Mouse (Mus musculus): ENCODE data around the gene Phyh. TPM values are rescaled to one million over a fixed set of nuclear protein-coding genes. Genes with fewer than 3 reads are reported as not detected.

The Phyh gene
- polyA plus RNA-seq, 1 experiment from 2014 or later = 39.2 TPM

DNA sequence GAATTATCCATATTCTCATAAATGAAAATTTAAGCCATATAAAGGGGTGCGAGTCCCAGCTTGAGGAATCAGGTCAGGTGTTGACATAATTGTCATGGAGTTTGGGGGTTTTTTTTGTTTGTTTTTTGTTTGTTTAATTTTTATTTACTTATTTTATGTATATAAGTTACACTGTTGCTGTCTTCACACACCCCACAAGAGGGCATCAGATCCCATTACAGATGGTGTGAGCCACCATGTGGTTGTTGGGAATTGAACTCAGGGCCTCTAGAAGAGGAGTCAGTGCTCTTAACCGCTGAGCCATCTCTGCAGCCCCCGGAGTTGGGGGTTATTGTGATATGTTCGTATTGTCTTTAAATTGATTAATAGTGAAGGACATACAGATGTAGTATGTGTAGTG, 21.8 kb upstream of the Phyh start:
- no peaks in the 10 kb centered on the region for H3K4me1 ChIP-seq
- H3K4me3 ChIP-seq = no peak overlapping the region
- ATAC-seq = no peak
- peaks cover 96% of the 10 kb centered on the region for H3K36me3 ChIP-seq
- no peak overlapping the region for H3K27ac ChIP-seq
- H3K27me3 ChIP-seq (replicated peaks) = no peaks in the 10 kb centered on the region
- no peak overlapping the region for H3K9ac ChIP-seq
- WGBS (ENCODE audit: insufficient replicate concordance) = 85% methylated on average over 4 of the region's 4 CpGs
- no peaks in the 10 kb centered on the region for H3K9me3 ChIP-seq (replicated peaks)
- H3K4me2 ChIP-seq = no peak overlapping the region

DNA sequence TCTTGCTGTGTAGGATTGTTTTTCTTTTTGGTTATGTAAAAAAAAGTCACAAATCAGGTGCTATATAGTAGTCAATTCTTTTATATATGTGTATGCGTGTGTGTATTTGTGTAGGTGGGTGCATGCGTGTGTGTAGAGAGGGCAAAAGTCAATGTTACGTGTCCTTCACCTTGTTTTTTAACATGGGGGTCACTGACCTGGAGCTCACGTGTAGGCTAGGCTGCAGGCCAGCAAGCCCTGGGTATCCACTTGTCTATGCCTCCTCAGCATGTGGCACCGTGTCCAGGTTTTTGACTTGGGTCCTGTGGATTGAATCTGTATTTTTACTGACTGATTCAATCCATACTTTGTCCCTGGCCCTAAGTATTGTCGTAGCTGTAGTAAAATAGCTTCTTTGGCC, 18.2 kb upstream of the Phyh start:
- Histone ChIP-seq H3K4me1 (no peaks in the 10 kb centered on the region), H3K9me3 (replicated peaks) (no peaks in the 10 kb centered on the region), H3K36me3 (peaks cover 89% of the 10 kb centered on the region), H3K9ac (no peak overlapping the region), H3K4me3 (no peak overlapping the region), H3K27ac (no peak overlapping the region), H3K27me3 (replicated peaks) (no peaks in the 10 kb centered on the region), H3K4me2 (no peak overlapping the region)
- 91% methylated on average over 6 of the region's 6 CpGs for WGBS (ENCODE audit: insufficient replicate concordance)
- ATAC-seq = no peak

DNA sequence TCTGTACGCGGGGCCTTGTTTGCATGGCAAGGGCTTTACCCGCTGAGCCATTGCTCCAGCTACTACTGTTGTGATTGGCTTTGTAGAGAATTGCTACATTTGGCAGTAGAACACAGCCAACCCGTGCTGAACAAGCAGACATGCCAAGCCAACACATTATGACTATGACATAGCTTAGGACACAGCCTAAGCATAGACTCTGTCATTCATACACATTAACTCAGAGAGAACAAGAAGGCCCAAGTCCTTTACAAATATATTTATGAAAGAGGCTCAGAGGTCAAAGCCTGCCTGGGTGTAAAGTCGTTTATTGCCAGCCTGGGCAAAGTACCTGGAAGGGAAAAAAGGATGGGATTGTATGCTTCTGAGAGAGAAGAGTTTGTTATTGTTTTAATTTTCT, 16.5 kb upstream of the Phyh start:
- WGBS (ENCODE audit: insufficient replicate concordance) = 87% methylated on average over 5 of the region's 5 CpGs

GRCm38 (mm10) chr2:4907120-4907519, 11.7 kb upstream of the Phyh start:
- no peak overlapping the region for H3K27ac ChIP-seq
- no peaks in the 10 kb centered on the region for H3K9me3 ChIP-seq (replicated peaks)
- ATAC-seq = no peak

More for the DNA sequence above, 16.5 kb upstream of the Phyh start:
- no peaks in the 10 kb centered on the region for H3K9me3 ChIP-seq (replicated peaks)
- no peak for ATAC-seq
- no peak overlapping the region for H3K9ac ChIP-seq
- peaks cover under 1% of the 10 kb centered on the region; the same call in 1 of the 2 replicates for H3K4me1 ChIP-seq
- H3K4me3 ChIP-seq = no peak overlapping the region
- H3K27me3 ChIP-seq (replicated peaks) = no peaks in the 10 kb centered on the region
- no peak overlapping the region for H3K27ac ChIP-seq
- no peak overlapping the region for H3K4me2 ChIP-seq
- peaks cover 89% of the 10 kb centered on the region for H3K36me3 ChIP-seq

DNA sequence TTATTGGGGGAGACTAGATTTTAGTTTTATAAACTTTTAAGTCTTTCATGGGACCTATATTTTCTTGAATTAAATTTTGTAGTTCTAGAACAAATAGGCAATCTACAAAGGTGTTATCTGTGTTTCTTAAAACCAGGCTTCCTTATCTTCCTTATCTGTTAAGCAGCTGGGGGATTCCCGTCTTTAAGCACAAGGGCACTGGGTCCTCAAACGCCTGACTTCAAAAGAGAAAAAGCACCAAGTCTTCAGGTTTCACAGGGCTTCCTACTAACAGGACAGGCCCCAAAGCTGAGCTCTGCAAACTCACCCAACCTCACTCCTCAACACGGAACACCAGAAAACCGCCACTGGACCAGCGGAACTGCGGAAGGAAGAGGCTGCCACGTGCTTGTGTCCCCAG, 10.9 kb upstream of the Phyh start:
- WGBS (ENCODE audit: insufficient replicate concordance) = 42% methylated on average over 7 of the region's 7 CpGs
- no peak overlapping the region for H3K4me3 ChIP-seq
- H3K27me3 ChIP-seq (replicated peaks) = no peaks in the 10 kb centered on the region
- ATAC-seq = peak; percentile 62
- peaks cover 54% of the 10 kb centered on the region for H3K36me3 ChIP-seq
- peak overlapping the region; percentile 24 for H3K4me2 ChIP-seq
- H3K9me3 ChIP-seq (replicated peaks) = peaks cover 6% of the 10 kb centered on the region; the same call in 1 of the 2 replicates
- 0 out of 2 replicates have a peak overlapping the region, but pooled peaks have one; percentile 10 for H3K27ac ChIP-seq
- H3K4me1 ChIP-seq = peaks cover 13% of the 10 kb centered on the region
- no peak overlapping the region; the same call in 1 of the 2 replicates for H3K9ac ChIP-seq

More at GRCm38 (mm10) chr2:4907120-4907519, 11.7 kb upstream of the Phyh start:
- WGBS (ENCODE audit: insufficient replicate concordance) = 89% methylated on average over 6 of the region's 6 CpGs
- peaks cover 61% of the 10 kb centered on the region for H3K36me3 ChIP-seq
- H3K4me1 ChIP-seq = peaks cover 13% of the 10 kb centered on the region
- no peak overlapping the region for H3K4me2 ChIP-seq
- H3K27me3 ChIP-seq (replicated peaks) = no peaks in the 10 kb centered on the region
- no peak overlapping the region for H3K4me3 ChIP-seq
- H3K9ac ChIP-seq = no peak overlapping the region

DNA sequence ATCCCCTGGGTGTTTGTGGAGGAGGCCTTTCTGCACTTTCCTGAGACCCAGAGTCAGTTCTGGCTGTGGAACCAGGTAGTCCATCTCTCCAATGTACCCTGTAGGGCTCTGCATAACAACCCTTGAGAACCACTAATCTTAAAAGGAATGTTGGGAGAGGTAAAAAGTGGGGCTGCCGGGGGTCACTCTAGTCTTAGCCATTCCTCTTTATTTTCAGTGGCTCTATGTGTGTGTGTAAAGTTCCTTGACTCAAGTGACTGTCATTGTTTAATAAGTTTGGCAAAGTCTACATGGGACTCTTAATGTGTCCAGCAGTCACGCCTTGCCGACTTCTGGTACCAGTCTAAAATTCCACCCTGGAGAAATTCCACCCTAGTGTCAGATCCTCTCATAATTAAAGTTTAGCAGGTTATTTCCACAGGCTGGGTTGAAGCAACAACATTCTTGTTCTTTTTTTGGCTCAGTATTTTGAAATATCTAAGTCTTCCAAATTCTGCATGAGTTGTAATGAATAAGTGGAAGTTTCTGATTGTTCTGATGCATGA, 10.0 kb upstream of the Phyh start:
- Histone ChIP-seq H3K27me3 (replicated peaks) (no peaks in the 10 kb centered on the region), H3K9me3 (replicated peaks) (peaks cover 6% of the 10 kb centered on the region; the same call in 1 of the 2 replicates), H3K4me3 (no peak overlapping the region), H3K4me1 (peaks cover 14% of the 10 kb centered on the region), H3K4me2 (no peak overlapping the region), H3K9ac (no peak overlapping the region), H3K36me3 (peaks cover 52% of the 10 kb centered on the region), H3K27ac (no peak overlapping the region)
- ATAC-seq = no peak
- 86% methylated on average over 3 of the region's 3 CpGs for WGBS (ENCODE audit: insufficient replicate concordance)

DNA sequence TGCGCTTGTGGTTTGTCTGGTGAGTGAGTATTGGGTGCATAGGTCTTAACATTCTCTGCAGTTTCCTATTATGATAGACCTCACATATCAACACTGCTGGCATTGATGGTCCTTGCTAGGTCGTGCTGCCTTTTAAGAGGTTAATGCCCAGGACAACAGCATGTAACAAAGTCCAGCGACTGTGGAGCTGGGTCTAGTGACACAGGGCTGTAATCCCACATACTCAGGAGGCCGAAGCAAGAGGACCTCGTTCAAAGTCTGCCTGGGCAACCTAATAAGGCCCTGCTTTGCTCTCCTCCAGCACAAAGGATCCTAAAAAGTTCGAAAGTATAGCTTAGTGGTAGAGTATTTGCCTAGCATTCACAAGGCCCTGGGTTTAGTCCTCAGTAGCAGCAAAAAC, 8.9 kb upstream of the Phyh start:
- Histone ChIP-seq H3K4me1 (peaks cover 17% of the 10 kb centered on the region), H3K4me2 (no peak overlapping the region), H3K27ac (no peak overlapping the region), H3K9me3 (replicated peaks) (peaks cover 6% of the 10 kb centered on the region; the same call in 1 of the 2 replicates), H3K9ac (no peak overlapping the region), H3K36me3 (peaks cover 43% of the 10 kb centered on the region), H3K27me3 (replicated peaks) (no peaks in the 10 kb centered on the region), H3K4me3 (no peak overlapping the region)
- 65% methylated on average over 6 of the region's 6 CpGs for WGBS (ENCODE audit: insufficient replicate concordance)
- no peak for ATAC-seq

DNA sequence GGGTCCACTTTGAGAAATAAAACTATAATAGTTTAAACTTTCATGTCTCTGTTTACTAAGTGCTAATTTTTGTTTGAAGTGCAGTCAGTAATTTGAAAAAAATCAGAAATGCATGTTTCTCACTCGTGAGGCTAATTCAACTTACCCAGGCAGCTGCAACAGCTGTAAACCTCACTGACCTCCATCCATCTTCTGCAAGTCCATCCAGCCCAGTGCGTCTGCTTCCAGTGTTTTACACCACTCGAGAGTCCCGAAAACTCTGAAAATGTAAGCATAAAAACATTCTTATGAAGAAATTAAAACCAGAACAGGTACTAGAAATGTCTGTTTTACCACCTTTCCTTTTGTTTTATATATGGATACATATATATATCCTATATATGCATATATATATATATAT, 8.3 kb upstream of the Phyh start:
- no peak for ATAC-seq
- Histone ChIP-seq H3K36me3 (peaks cover 37% of the 10 kb centered on the region), H3K9ac (no peak overlapping the region), H3K27ac (no peak overlapping the region), H3K4me2 (no peak overlapping the region), H3K4me3 (no peak overlapping the region), H3K27me3 (replicated peaks) (no peaks in the 10 kb centered on the region), H3K4me1 (peaks cover 17% of the 10 kb centered on the region), H3K9me3 (replicated peaks) (peaks cover 6% of the 10 kb centered on the region; the same call in 1 of the 2 replicates)
- 70% methylated on average over 4 of the region's 4 CpGs for WGBS (ENCODE audit: insufficient replicate concordance)

DNA sequence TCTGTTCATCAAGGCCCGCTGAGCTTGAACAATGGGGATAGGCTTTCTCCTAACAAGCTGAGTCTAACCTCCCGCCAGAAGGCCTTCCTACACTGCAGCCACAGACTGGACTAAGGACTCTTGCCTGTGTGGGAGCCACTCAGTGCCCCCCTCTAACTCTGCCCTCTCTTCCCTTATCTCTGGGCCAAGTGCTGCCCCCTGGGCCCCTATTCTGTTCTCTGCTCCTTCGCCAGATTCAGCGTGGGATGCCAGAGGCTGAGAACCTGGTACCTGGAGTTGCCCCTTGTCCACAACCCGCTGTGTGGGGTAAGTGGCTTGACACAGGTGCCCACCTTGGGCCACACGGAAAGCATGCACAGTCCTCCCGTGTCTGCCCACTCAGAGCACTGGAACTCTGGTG, 4.9 kb upstream of the Phyh start:
- no peak for ATAC-seq

DNA sequence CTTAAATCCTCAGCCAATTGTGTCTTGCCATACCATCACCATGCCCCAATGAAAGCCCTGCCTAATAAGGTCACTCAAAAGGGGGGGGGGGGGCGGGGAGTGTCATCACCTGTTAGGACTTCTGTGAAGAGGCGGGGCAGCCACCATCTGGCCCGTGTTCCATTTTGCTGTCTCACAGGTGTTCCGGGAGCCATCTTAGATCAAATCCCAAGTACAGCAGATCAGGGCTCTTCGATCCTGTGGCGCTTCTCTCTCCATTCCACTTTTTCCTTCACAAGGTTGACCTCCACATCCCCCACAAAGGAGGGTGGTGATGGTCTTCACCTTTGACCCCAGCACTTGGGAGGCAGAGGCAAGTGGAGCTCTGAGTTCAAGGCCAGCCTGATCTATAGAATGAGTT, 2.8 kb upstream of the Phyh start:
- Histone ChIP-seq H3K4me1 (peaks cover 32% of the 10 kb centered on the region), H3K9ac (no peak overlapping the region), H3K27ac (no peak overlapping the region), H3K4me3 (no peak overlapping the region), H3K36me3 (no peaks in the 10 kb centered on the region), H3K27me3 (replicated peaks) (no peaks in the 10 kb centered on the region), H3K9me3 (replicated peaks) (peaks cover 6% of the 10 kb centered on the region; the same call in 1 of the 2 replicates), H3K4me2 (no peak overlapping the region)
- ATAC-seq = no peak
- 73% methylated on average over 6 of the region's 6 CpGs for WGBS (ENCODE audit: insufficient replicate concordance)

More for the DNA sequence above, 4.9 kb upstream of the Phyh start:
- Histone ChIP-seq H3K9me3 (replicated peaks) (peaks cover 6% of the 10 kb centered on the region; the same call in 1 of the 2 replicates), H3K4me3 (no peak overlapping the region), H3K27me3 (replicated peaks) (no peaks in the 10 kb centered on the region), H3K4me1 (peaks cover 26% of the 10 kb centered on the region), H3K9ac (no peak overlapping the region), H3K4me2 (no peak overlapping the region), H3K27ac (no peak overlapping the region), H3K36me3 (peaks cover 5% of the 10 kb centered on the region; the same call in 1 of the 2 replicates)
- WGBS (ENCODE audit: insufficient replicate concordance) = 70% methylated on average over 7 of the region's 7 CpGs

GRCm38 (mm10) chr2:4917326-4918021, 1.3 kb upstream of the Phyh start:
- no peak overlapping the region for H3K27ac ChIP-seq
- H3K36me3 ChIP-seq = no peaks in the 10 kb centered on the region
- H3K4me3 ChIP-seq = peak overlapping the region; percentile 22; the same call in 1 of the 2 replicates
- H3K9ac ChIP-seq = no peak overlapping the region
- peak overlapping the region; percentile 94 for H3K4me2 ChIP-seq
- H3K9me3 ChIP-seq (replicated peaks) = peaks cover 3% of the 10 kb centered on the region; the same call in 1 of the 2 replicates
- no peaks in the 10 kb centered on the region for H3K27me3 ChIP-seq (replicated peaks)
- 13% methylated on average over 8 of the region's 8 CpGs for WGBS (ENCODE audit: insufficient replicate concordance)
- peak; percentile 31; the same call in 1 of the 2 replicates for ATAC-seq
- H3K4me1 ChIP-seq = peaks cover 32% of the 10 kb centered on the region

DNA sequence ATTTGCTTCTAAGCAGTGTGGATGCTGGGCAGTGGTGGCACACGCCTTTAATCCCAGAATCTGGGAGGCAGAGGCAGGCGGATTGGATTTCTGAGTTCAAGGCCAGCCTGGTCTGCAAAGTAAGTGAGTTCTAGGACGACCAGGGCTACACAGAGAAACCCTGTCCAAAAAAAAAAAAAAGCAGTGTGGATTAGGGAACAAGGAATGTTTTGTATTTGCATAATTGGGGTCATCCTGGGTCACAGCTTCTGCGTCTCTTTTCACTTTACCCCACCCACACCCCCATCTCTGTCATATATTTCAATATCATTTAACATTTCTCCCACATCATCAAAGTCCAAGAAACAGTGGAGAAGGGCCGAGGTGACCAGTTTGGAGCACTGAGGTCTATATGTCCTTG, 2.2 kb downstream of the Phyh start:
- Histone ChIP-seq H3K9ac (no peak overlapping the region), H3K9me3 (replicated peaks) (peaks cover 4% of the 10 kb centered on the region; the same call in 1 of the 2 replicates), H3K27me3 (replicated peaks) (no peaks in the 10 kb centered on the region), H3K4me1 (peaks cover 28% of the 10 kb centered on the region), H3K4me2 (no peak overlapping the region), H3K36me3 (peaks cover 12% of the 10 kb centered on the region; the same call in 1 of the 2 replicates), H3K4me3 (no peak overlapping the region), H3K27ac (no peak overlapping the region)
- WGBS (ENCODE audit: insufficient replicate concordance) = 70% methylated on average over 5 of the region's 5 CpGs
- no peak for ATAC-seq

Measured in liver, embryonic 12.5 days (tissue).